Comparison of ENCODE assay signal across 32 mouse cellular contexts in genomic region chr19:11483941-11484340, GRCm38 (mm10). TPM values are rescaled to one million over a fixed set of nuclear protein-coding genes. Genes with fewer than 3 reads are reported as not detected.
"Had no signal": no experiment of that assay in that cellular context is flagged by ENCODE, and none has a peak within 500 bp of the region (broad histone marks: within the 10 kb centered on the region; RNA-seq: fewer than 3 reads in every experiment).

No protein-coding gene starts in this region.

- H3K4me1 ChIP-seq: limb, embryonic 12.5 days; limb, embryonic 15.5 days; liver, embryonic 15.5 days; megakaryocyte, embryonic 14.5 days; midbrain, embryonic 10.5 days; midbrain, embryonic 13.5 days had no signal

- ATAC-seq: intestine, postnatal 0 days; midbrain, embryonic 13.5 days; midbrain, embryonic 16.5 days had no signal

- H3K4me3 ChIP-seq: limb, embryonic 12.5 days; limb, embryonic 15.5 days; liver, embryonic 15.5 days; megakaryocyte, embryonic 14.5 days; midbrain, embryonic 10.5 days; midbrain, embryonic 13.5 days; myocyte had no signal

- H3K27me3 ChIP-seq: limb, embryonic 12.5 days; limb, embryonic 15.5 days; liver, embryonic 15.5 days; megakaryocyte, embryonic 14.5 days; midbrain, embryonic 13.5 days had no signal

- DNase-seq: kidney, adult 2 months; kidney, postnatal 25 days; left cerebral cortex, postnatal 4 days; lung, embryonic 14.5 days; lung, postnatal 10 days; lung, postnatal 36 days; right cerebral cortex, postnatal 14 days; right cerebral cortex, postnatal 4 days; spleen, adult 18-20 months; thymus, adult 2 months; thymus, postnatal 4 days had no signal

- H3K36me3 ChIP-seq: limb, embryonic 12.5 days; limb, embryonic 15.5 days; liver, embryonic 15.5 days; midbrain, embryonic 10.5 days; midbrain, embryonic 13.5 days had no signal

- H3K27ac ChIP-seq: kidney, postnatal 0 days; limb, embryonic 12.5 days; limb, embryonic 15.5 days; liver, embryonic 15.5 days; midbrain, embryonic 10.5 days; midbrain, embryonic 13.5 days; stomach, postnatal 0 days had no signal

RNA-seq across cellular contexts. Expression of gene Gm8369, which starts 1.8 kb away (rescaled TPM):
- polyA plus RNA-seq: kidney, embryonic 14.5 days; kidney, postnatal 0 days; limb, embryonic 12.5 days; limb, embryonic 15.5 days; liver, embryonic 11.5 days; lung, embryonic 14.5 days; midbrain, embryonic 10.5 days; midbrain, embryonic 13.5 days; midbrain, embryonic 16.5 days; myocyte; neural tube, embryonic 11.5 days; neural tube, embryonic 14.5 days; stomach, embryonic 14.5 days had no signal

RNA-seq across cellular contexts. Expression of gene Ms4a6c, which starts 14.8 kb away (rescaled TPM):
- polyA plus RNA-seq: myocyte had no signal

RNA-seq across cellular contexts. Expression of gene Ms4a6b, which starts 32.4 kb away (rescaled TPM):
- polyA plus RNA-seq: myocyte had no signal

RNA-seq across cellular contexts. Expression of gene Ms4a4b, which starts 40.6 kb away (rescaled TPM):
- total RNA-seq: layer of hippocampus, postnatal 10 days; left cerebral cortex, postnatal 14 days; left cerebral cortex, postnatal 4 days had no signal
- polyA plus RNA-seq: kidney, embryonic 14.5 days; limb, embryonic 12.5 days; liver, embryonic 11.5 days; lung, embryonic 14.5 days; midbrain, embryonic 10.5 days; midbrain, embryonic 13.5 days; midbrain, embryonic 16.5 days; myocyte; neural tube, embryonic 11.5 days; neural tube, embryonic 14.5 days had no signal

RNA-seq across cellular contexts. Expression of gene Ms4a4d, which starts 52.7 kb away (rescaled TPM):
- total RNA-seq: layer of hippocampus, adult 8-10 months; layer of hippocampus, postnatal 10 days; left cerebral cortex, adult 8-10 months; left cerebral cortex, postnatal 14 days; left cerebral cortex, postnatal 4 days; monocyte, adult 5-6 weeks had no signal
- polyA plus RNA-seq: midbrain, embryonic 13.5 days; midbrain, embryonic 16.5 days had no signal
